Mouse (Mus musculus) hindbrain, embryonic 16.5 days (tissue): ENCODE results near the gene Sdk2. TPM values are rescaled to one million over a fixed set of nuclear protein-coding genes. Genes with fewer than 3 reads are reported as not detected.

Experiments used
- ATAC-seq: fragments of 200-750 bp; cut with Nextera tagmentation; 2 replicates; pipeline ENCODE4 v1.8.0; 2017; ENCODE audit warnings: moderate TSS enrichment, moderate library complexity
- H3K27ac ChIP-seq: fragments of 300-500 bp; sonication (generic); 2 replicates; pipeline ENCODE4 v1.5.1; 2014; ENCODE audit warnings: low read depth, mild to moderate bottlenecking, control low read depth, low read length, moderate library complexity
- H3K27me3 ChIP-seq: fragments of 300-500 bp; sonication (generic); replicated peaks from 2 replicates; pipeline ENCODE4 v1.6.1; 2014; ENCODE audit warnings: low read length; ENCODE audit not compliant: control insufficient read depth, insufficient read depth
- H3K36me3 ChIP-seq: fragments of 300-500 bp; sonication (generic); 2 replicates; pipeline ENCODE4 v1.6.1; 2014; ENCODE audit warnings: mild to moderate bottlenecking, low read length, moderate library complexity, mixed read lengths; ENCODE audit not compliant: control insufficient read depth, insufficient read depth
- H3K4me1 ChIP-seq: fragments of 300-500 bp; sonication (generic); 2 replicates; pipeline ENCODE4 v1.6.1; 2014; ENCODE audit warnings: low read depth, low read length; ENCODE audit not compliant: control insufficient read depth, insufficient read depth
- H3K4me2 ChIP-seq: fragments of 300-500 bp; sonication (generic); 2 replicates; pipeline ENCODE4 v1.6.1; 2014; ENCODE audit warnings: mild to moderate bottlenecking, low read length, control low read depth, moderate library complexity
- H3K4me3 ChIP-seq: fragments of 300-500 bp; sonication (generic); 2 replicates; pipeline ENCODE4 v1.5.1; 2014; ENCODE audit warnings: mild to moderate bottlenecking, low read length, control low read depth, moderate library complexity
- H3K9ac ChIP-seq: fragments of 300-500 bp; sonication (generic); 2 replicates; pipeline ENCODE4 v1.6.1; 2014; ENCODE audit warnings: low read depth, mild to moderate bottlenecking, control low read depth, low read length, moderate library complexity
- H3K9me3 ChIP-seq: fragments of 300-500 bp; sonication (generic); 2 replicates; pipeline ENCODE4 v1.6.1; 2014; ENCODE audit warnings: mild to moderate bottlenecking, low read length, moderate library complexity; ENCODE audit not compliant: control insufficient read depth
- WGBS: fragments of 180-500 bp; shearing (Covaris S2); extraction: QIAGEN DNeasy Blood & Tissue Kit; methylation state at CpG from one replicate; pipeline ENCODE4 v1.1.7; 2014; 5-methylcytosine and 5-hydroxymethylcytosine counted together
- polyA plus RNA-seq: library from polyadenylated mRNA; unstranded; fragments of >200 nt; fragmentation: Nextera tagmentation; extraction: Ambion mirVana; gene quantifications from 2 replicates; pipeline ENCODE4 v1.2.1, GENCODE M21; 2015

Gene Sdk2
- polyA plus RNA-seq, 1 experiment from 2014 or later: 3.3 TPM

GRCm38 (mm10) chr11:113797014-113797983 is 269.5 kb downstream of the Sdk2 start:
- peak; percentile 57 for ATAC-seq
- Histone ChIP-seq H3K4me3 (no peak overlapping the region), H3K4me1 (peaks cover 8% of the 10 kb centered on the region), H3K9me3 (no peaks in the 10 kb centered on the region), H3K9ac (no peak overlapping the region), H3K4me2 (no peak overlapping the region), H3K27ac (no peak overlapping the region), H3K36me3 (0 out of 2 replicates have a peak, but pooled peaks cover 2% of the 10 kb centered on the region), H3K27me3 (no peaks in the 10 kb centered on the region)
- 46% methylated on average over 19 of the region's 19 CpGs for WGBS

GRCm38 (mm10) chr11:113795846-113796245 is 271.0 kb downstream of the Sdk2 start:
- H3K27ac ChIP-seq: no peak overlapping the region
- ATAC-seq: no peak
- 0 out of 2 replicates have a peak, but pooled peaks cover 2% of the 10 kb centered on the region for H3K36me3 ChIP-seq
- no peaks in the 10 kb centered on the region for H3K9me3 ChIP-seq
- no peak overlapping the region for H3K4me3 ChIP-seq
- no peaks in the 10 kb centered on the region for H3K27me3 ChIP-seq
- no peak overlapping the region for H3K9ac ChIP-seq
- peaks cover 13% of the 10 kb centered on the region for H3K4me1 ChIP-seq
- no peak overlapping the region for H3K4me2 ChIP-seq
- 73% methylated on average over 12 of the region's 12 CpGs for WGBS

GRCm38 (mm10) chr11:113791357-113792215 is 275.3 kb downstream of the Sdk2 start:
- peak; percentile 91 for ATAC-seq
- Histone ChIP-seq H3K27ac (peak overlapping the region; percentile 66; the same call in 1 of the 2 replicates), H3K9me3 (no peaks in the 10 kb centered on the region), H3K4me3 (no peak overlapping the region), H3K4me2 (no peak overlapping the region), H3K9ac (no peak overlapping the region), H3K36me3 (0 out of 2 replicates have a peak, but pooled peaks cover 2% of the 10 kb centered on the region), H3K27me3 (no peaks in the 10 kb centered on the region), H3K4me1 (peaks cover 5% of the 10 kb centered on the region)
- WGBS: 42% methylated on average over 16 of the region's 16 CpGs

GRCm38 (mm10) chr11:113789101-113789500 is 277.7 kb downstream of the Sdk2 start:
- Histone ChIP-seq H3K27ac (no peak overlapping the region), H3K4me1 (peaks cover 22% of the 10 kb centered on the region), H3K4me3 (no peak overlapping the region), H3K9ac (no peak overlapping the region), H3K36me3 (0 out of 2 replicates have a peak, but pooled peaks cover 2% of the 10 kb centered on the region), H3K27me3 (no peaks in the 10 kb centered on the region), H3K9me3 (no peaks in the 10 kb centered on the region), H3K4me2 (no peak overlapping the region)
- 18% methylated on average over 1 of the region's 1 CpGs for WGBS
- ATAC-seq: no peak

- H3K36me3 ChIP-seq: 0 out of 2 replicates have a peak, but pooled peaks cover 2% of the 10 kb centered on the region
- WGBS: 90% methylated on average over 2 of the region's 2 CpGs
- no peaks in the 10 kb centered on the region for H3K27me3 ChIP-seq
- H3K4me3 ChIP-seq: no peak overlapping the region
- H3K27ac ChIP-seq: no peak overlapping the region
- no peaks in the 10 kb centered on the region for H3K9me3 ChIP-seq
- peaks cover 22% of the 10 kb centered on the region for H3K4me1 ChIP-seq
- H3K4me2 ChIP-seq: no peak overlapping the region
- H3K9ac ChIP-seq: no peak overlapping the region
- ATAC-seq: no peak
These were observed 278.6 kb downstream of the Sdk2 start for GRCm38 (mm10) chr11:113788183-113788789.

- 65% methylated on average over 13 of the region's 13 CpGs for WGBS
- Histone ChIP-seq H3K9me3 (no peaks in the 10 kb centered on the region), H3K4me2 (no peak overlapping the region), H3K27ac (no peak overlapping the region), H3K27me3 (no peaks in the 10 kb centered on the region), H3K4me3 (no peak overlapping the region), H3K9ac (no peak overlapping the region), H3K4me1 (peaks cover 22% of the 10 kb centered on the region), H3K36me3 (no peaks in the 10 kb centered on the region)
- ATAC-seq: no peak
These were observed 279.2 kb downstream of the Sdk2 start for GRCm38 (mm10) chr11:113787432-113788182.

DNA sequence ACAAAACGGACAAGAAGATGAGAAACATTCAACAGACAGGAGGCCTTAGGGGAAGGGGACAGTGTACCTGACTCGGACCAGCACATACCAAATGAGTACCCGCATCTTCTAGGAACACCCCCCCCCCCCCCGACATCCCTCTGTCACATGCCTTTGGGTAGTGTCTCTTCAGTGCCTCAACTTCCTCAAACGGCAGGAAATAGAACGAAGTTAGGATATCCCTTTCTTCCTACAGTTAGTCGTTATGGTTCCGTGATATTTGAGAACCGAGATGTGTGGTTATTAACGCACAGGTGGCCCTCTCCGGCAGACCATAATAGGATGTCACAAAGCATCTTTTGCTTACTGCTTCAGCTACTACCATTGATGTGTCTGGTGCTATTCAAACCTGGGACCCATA is 279.8 kb downstream of the Sdk2 start:
- Histone ChIP-seq H3K27me3 (no peaks in the 10 kb centered on the region), H3K4me2 (no peak overlapping the region), H3K9ac (no peak overlapping the region), H3K9me3 (no peaks in the 10 kb centered on the region), H3K4me3 (no peak overlapping the region), H3K4me1 (peaks cover 27% of the 10 kb centered on the region), H3K27ac (peak overlapping the region; percentile 89; the same call in 1 of the 2 replicates), H3K36me3 (no peaks in the 10 kb centered on the region)
- WGBS: 84% methylated on average over 11 of the region's 11 CpGs
- no peak for ATAC-seq

DNA sequence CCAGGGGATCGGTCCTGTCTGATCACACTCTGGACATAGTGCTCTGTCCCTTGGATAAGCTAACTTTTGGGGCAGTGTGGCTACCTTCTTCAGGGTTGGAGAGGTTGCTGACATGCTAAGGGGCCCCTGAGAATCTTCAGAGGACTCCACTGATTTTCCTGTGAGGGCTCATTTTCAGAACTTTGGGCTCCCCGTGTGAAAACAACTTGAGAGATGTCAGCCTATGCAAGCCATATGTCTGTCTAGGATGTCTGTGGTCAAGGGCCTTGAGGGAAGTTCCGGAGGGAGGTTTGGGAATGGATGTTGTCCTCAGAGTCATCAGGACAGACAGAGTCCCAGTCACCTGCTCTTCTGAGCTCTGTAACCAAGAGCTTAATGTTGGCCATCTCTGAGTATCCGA is 280.5 kb downstream of the Sdk2 start:
- Histone ChIP-seq H3K27me3 (no peaks in the 10 kb centered on the region), H3K9me3 (no peaks in the 10 kb centered on the region), H3K4me2 (peak overlapping the region; percentile 54), H3K27ac (peak overlapping the region; percentile 89), H3K36me3 (no peaks in the 10 kb centered on the region), H3K4me3 (no peak overlapping the region; the same call in 1 of the 2 replicates), H3K9ac (peak overlapping the region; percentile 64; the same call in 1 of the 2 replicates), H3K4me1 (peaks cover 23% of the 10 kb centered on the region)
- 32% methylated on average over 4 of the region's 4 CpGs for WGBS
- no peak for ATAC-seq
